13 mouse cellular contexts compared by ENCODE assay signal in genomic region chr11:115623487-115624070, GRCm38 (mm10). TPM values are rescaled to one million over a fixed set of nuclear protein-coding genes. Genes with fewer than 3 reads are reported as not detected.
DNase-seq lines count a peak whose midpoint lies in the region; TF ChIP-seq lines count a peak whose summit lies in the region.
"Had no signal": no experiment of that assay in that cellular context is flagged by ENCODE, and none has a peak within 500 bp of the region (broad histone marks: within the 10 kb centered on the region; RNA-seq: fewer than 3 reads in every experiment).

No protein-coding gene starts in this region.

- peak overlapping the region; percentile 32; the same call in 1 of the 2 replicates for H3K27ac ChIP-seq in gastrocnemius, adult 2 months
- no peak overlapping the region for H3K27ac ChIP-seq in olfactory bulb, adult 2 months (ENCODE audit: insufficient read depth, low read depth, low read length)
- H3K27ac ChIP-seq: embryonic facial prominence, embryonic 13.5 days; heart, embryonic 15.5 days; lung, embryonic 15.5 days had no signal

- peak; percentile 43; the same call in 1 of the 2 replicates for TF ChIP-seq CTCF in gastrocnemius, adult 2 months (IDR thresholded peaks at IDR 0.05)
- peak; percentile 44 for TF ChIP-seq CTCF in lung, adult 2 months (IDR thresholded peaks at IDR 0.05; ENCODE audit: insufficient read depth, low read length)
- 0 out of 2 replicates have a peak, but pooled peaks have one; percentile 34 for TF ChIP-seq CTCF in olfactory bulb, adult 2 months (IDR thresholded peaks at IDR 0.05; ENCODE audit: insufficient read depth, low read depth, low read length)

- intact Hi-C loops in gastrocnemius, adult 2 months (cut with DNase I) = no loop called here
- intact Hi-C loops in gastrocnemius, postnatal 14 days (cut with DNase I; ENCODE audit: low total_unique reads) = no loop called here

- no peak for TF ChIP-seq POLR2A in lung, adult 2 months (IDR thresholded peaks at IDR 0.05; ENCODE audit: borderline replicate concordance, extremely low read depth, low read depth, low read length)
- TF ChIP-seq POLR2A in olfactory bulb, adult 2 months (IDR thresholded peaks at IDR 0.05; ENCODE audit: insufficient read depth, low read depth, low read length) = no peak

- H3K4me1 ChIP-seq in lung, adult 2 months (ENCODE audit: control insufficient read depth, insufficient read depth, low read length) = 0 out of 2 replicates have a peak, but pooled peaks cover 2% of the 10 kb centered on the region
- H3K4me1 ChIP-seq in olfactory bulb, adult 2 months (ENCODE audit: control insufficient read depth, insufficient read depth, low read length) = peaks cover 5% of the 10 kb centered on the region

- 71% methylated on average over 9 of the region's 9 CpGs for WGBS in lung, adult 2 months
- WGBS in olfactory bulb, adult 2 months = 69% methylated on average over 9 of the region's 9 CpGs

- no peak for DNase-seq in gastrocnemius, adult 2 months
- DNase-seq in gastrocnemius, postnatal 14 days = no peak
- no peak for DNase-seq in lung, adult 2 months
- DNase-seq in lung, postnatal 10 days = no peak
- DNase-seq in ZHBTc4 (ENCODE audit: low read depth, low spot score) = peak; percentile 69
- no peak for DNase-seq in thymus, postnatal 4 days
- DNase-seq in MN1 (ENCODE audit: low spot score) = no peak
- DNase-seq: kidney, adult 8-10 months; thymus, adult 18-20 months had no signal

- H3K4me3 ChIP-seq in gastrocnemius, adult 2 months = no peak overlapping the region
- no peak overlapping the region for H3K4me3 ChIP-seq in lung, adult 2 months (replicated peaks; ENCODE audit: extremely low read depth, low read depth, low read length)
- H3K4me3 ChIP-seq in olfactory bulb, adult 2 months (ENCODE audit: insufficient read depth, low read depth, low read length) = no peak overlapping the region
- H3K4me3 ChIP-seq: embryonic facial prominence, embryonic 13.5 days; heart, embryonic 15.5 days; lung, embryonic 15.5 days had no signal

RNA-seq across cellular contexts. Expression of gene Slc25a19, which starts 4.5 kb away (rescaled TPM):
- total RNA-seq in gastrocnemius, adult 2 months (2021) = 10 to 100 TPM; 43.1 to 51.5 TPM
- total RNA-seq in gastrocnemius, postnatal 14 days (2021) = 10 to 100 TPM; 40.9 to 45.2 TPM
- polyA plus RNA-seq in lung, adult 2 months (2012; rRNA removed) = 38.4 and 45.9 TPM in 2 replicates
- polyA plus RNA-seq in olfactory bulb, adult 2 months (2012; ENCODE audit: insufficient read depth, insufficient read length, low replicate concordance, missing spikeins) = not detected in 2 replicates

RNA-seq across cellular contexts. Expression of gene Mif4gd, which starts 10.8 kb away (rescaled TPM):
- total RNA-seq in gastrocnemius, adult 2 months (2021) = 10 to 100 TPM; 46.0 to 55.0 TPM
- total RNA-seq in gastrocnemius, postnatal 14 days (2021) = 10 to 100 TPM; 35.7 to 42.9 TPM
- polyA plus RNA-seq in lung, adult 2 months (2012; rRNA removed) = 82.0 and 108 TPM in 2 replicates
- not detected in 2 replicates for polyA plus RNA-seq in olfactory bulb, adult 2 months (2012; ENCODE audit: insufficient read depth, insufficient read length, low replicate concordance, missing spikeins)

RNA-seq across cellular contexts. Expression of gene Gga3, which starts 19.7 kb away (rescaled TPM):
- 10 to 100 TPM; 18.8 to 20.7 TPM for total RNA-seq in gastrocnemius, adult 2 months (2021)
- 10 to 100 TPM; 10.9 to 13.2 TPM for total RNA-seq in gastrocnemius, postnatal 14 days (2021)
- 28.9 and 40.4 TPM in 2 replicates for polyA plus RNA-seq in lung, adult 2 months (2012; rRNA removed)
- polyA plus RNA-seq in olfactory bulb, adult 2 months (2012; ENCODE audit: insufficient read depth, insufficient read length, low replicate concordance, missing spikeins) = 79.7 TPM in 1 of 2 replicates, not detected in the other

RNA-seq across cellular contexts. Expression of gene Mrps7, which starts 19.9 kb away (rescaled TPM):
- total RNA-seq in gastrocnemius, adult 2 months (2021) = 10 to 100 TPM; 66.8 to 88.5 TPM
- total RNA-seq in gastrocnemius, postnatal 14 days (2021) = 10 to 100 TPM; 63.6 to 65.4 TPM
- 13.0 and 15.8 TPM in 2 replicates for polyA plus RNA-seq in lung, adult 2 months (2012; rRNA removed)
- polyA plus RNA-seq in olfactory bulb, adult 2 months (2012; ENCODE audit: insufficient read depth, insufficient read length, low replicate concordance, missing spikeins) = not detected in 2 replicates

RNA-seq across cellular contexts. Expression of gene Nup85, which starts 59.3 kb away (rescaled TPM):
- total RNA-seq in gastrocnemius, adult 2 months (2021) = 10 to 100 TPM; 17.2 to 18.6 TPM
- 10 to 100 TPM; 14.7 to 18.9 TPM for total RNA-seq in gastrocnemius, postnatal 14 days (2021)
- polyA plus RNA-seq in lung, adult 2 months (2012; rRNA removed) = 32.8 and 41.8 TPM in 2 replicates
- not detected in 2 replicates for polyA plus RNA-seq in olfactory bulb, adult 2 months (2012; ENCODE audit: insufficient read depth, insufficient read length, low replicate concordance, missing spikeins)
